Mouse (Mus musculus): ENCODE data around the gene Kcng3. TPM values are rescaled to one million over a fixed set of nuclear protein-coding genes. Genes with fewer than 3 reads are reported as not detected.

Gene Kcng3
- polyA plus RNA-seq, 1 experiment from 2014 or later: not detected

- DNase-seq (ENCODE audit: low spot score) (peak; percentile 49), ATAC-seq (ENCODE audit: low read depth) (no peak)
- no peak overlapping the region for H3K4me3 ChIP-seq (ENCODE audit: low read depth, low read length)
- no peaks in the 10 kb centered on the region for H3K4me1 ChIP-seq (ENCODE audit: control insufficient read depth, insufficient read depth, low read length)
- no peak overlapping the region for H3K9ac ChIP-seq (ENCODE audit: low read depth, low read length)
- H3K27me3 ChIP-seq (replicated peaks; ENCODE audit: control insufficient read depth, insufficient read depth, low read length): no peaks in the 10 kb centered on the region
- no peak overlapping the region for H3K27ac ChIP-seq (replicated peaks; ENCODE audit: low read depth, low read length)
- WGBS: 33% methylated on average over 4 of the region's 4 CpGs
- no peak overlapping the region for H3K4me2 ChIP-seq (ENCODE audit: low read depth, low read length)
- no peaks in the 10 kb centered on the region for H3K9me3 ChIP-seq (ENCODE audit: control insufficient read depth, low read length)
- H3K36me3 ChIP-seq (ENCODE audit: control insufficient read depth, insufficient read depth, low read length): no peaks in the 10 kb centered on the region
These were observed 59.3 kb downstream of the Kcng3 start for GRCm38 (mm10) chr17:83572366-83572765.

DNA sequence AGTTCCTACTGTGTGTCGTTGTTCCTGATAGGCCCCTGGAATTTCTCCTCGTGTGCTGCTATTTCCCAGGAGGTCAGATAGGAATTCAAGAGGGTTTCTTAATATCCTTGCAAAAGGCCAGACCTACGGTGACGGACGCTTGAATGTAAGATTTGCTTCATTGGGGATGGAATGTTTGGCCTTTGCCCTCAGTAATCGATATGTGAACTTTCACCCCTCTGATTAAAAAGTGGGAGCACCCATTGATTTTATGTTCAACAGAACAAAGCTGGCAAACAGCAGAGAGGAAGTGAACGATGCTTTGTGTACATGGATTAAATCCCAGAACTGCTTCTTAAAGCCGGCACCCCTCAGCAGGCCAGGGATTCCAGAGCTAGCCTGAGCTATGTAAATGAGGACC is 64.3 kb downstream of the Kcng3 start:
- 45% methylated on average over 8 of the region's 8 CpGs for WGBS
- DNase-seq (ENCODE audit: low spot score): no peak

DNA sequence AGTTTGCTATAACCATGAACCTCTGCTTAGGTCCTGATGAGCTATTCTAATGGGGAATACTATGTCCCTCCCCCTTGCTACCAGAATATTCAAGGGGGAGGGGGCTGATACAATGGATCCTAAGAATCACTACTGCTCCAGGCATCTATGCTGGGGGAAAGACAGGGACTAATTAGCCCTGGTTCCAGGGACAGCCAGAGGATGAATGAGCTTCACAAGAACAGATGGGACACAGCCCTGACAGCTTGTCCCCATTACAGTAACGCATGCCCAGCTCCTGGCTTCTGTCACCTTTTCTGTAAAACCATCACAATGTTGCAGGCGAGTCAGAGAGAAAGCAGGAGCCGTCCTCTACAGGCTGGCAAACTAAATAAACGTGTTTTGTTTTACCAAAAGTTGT is 66.2 kb downstream of the Kcng3 start:
- H3K9ac ChIP-seq (ENCODE audit: low read depth, low read length): no peak overlapping the region

More for the DNA sequence above, 64.3 kb downstream of the Kcng3 start:
- Histone ChIP-seq H3K4me2 (ENCODE audit: low read depth, low read length) (no peak overlapping the region), H3K9ac (ENCODE audit: low read depth, low read length) (no peak overlapping the region), H3K27ac (replicated peaks; ENCODE audit: low read depth, low read length) (no peak overlapping the region), H3K4me3 (ENCODE audit: low read depth, low read length) (no peak overlapping the region), H3K4me1 (ENCODE audit: control insufficient read depth, insufficient read depth, low read length) (0 out of 2 replicates have a peak, but pooled peaks cover 2% of the 10 kb centered on the region), H3K36me3 (ENCODE audit: control insufficient read depth, insufficient read depth, low read length) (no peaks in the 10 kb centered on the region), H3K9me3 (ENCODE audit: control insufficient read depth, low read length) (no peaks in the 10 kb centered on the region), H3K27me3 (replicated peaks; ENCODE audit: control insufficient read depth, insufficient read depth, low read length) (no peaks in the 10 kb centered on the region)
- ATAC-seq (ENCODE audit: low read depth): no peak

GRCm38 (mm10) chr17:83564119-83564820 is 67.4 kb downstream of the Kcng3 start:
- H3K27ac ChIP-seq (replicated peaks; ENCODE audit: low read depth, low read length): no peak overlapping the region
- DNase-seq (ENCODE audit: low spot score) (no peak), ATAC-seq (ENCODE audit: low read depth) (0 out of 2 replicates have a peak, but pooled peaks have one; percentile 12)
- H3K4me1 ChIP-seq (ENCODE audit: control insufficient read depth, insufficient read depth, low read length): 0 out of 2 replicates have a peak, but pooled peaks cover 2% of the 10 kb centered on the region
- H3K9me3 ChIP-seq (ENCODE audit: control insufficient read depth, low read length): no peaks in the 10 kb centered on the region
- no peaks in the 10 kb centered on the region for H3K27me3 ChIP-seq (replicated peaks; ENCODE audit: control insufficient read depth, insufficient read depth, low read length)
- peak overlapping the region; percentile 43 for H3K4me2 ChIP-seq (ENCODE audit: low read depth, low read length)
- no peaks in the 10 kb centered on the region for H3K36me3 ChIP-seq (ENCODE audit: control insufficient read depth, insufficient read depth, low read length)
- WGBS: 43% methylated on average over 12 of the region's 12 CpGs
- H3K4me3 ChIP-seq (ENCODE audit: low read depth, low read length): no peak overlapping the region
- peak overlapping the region; percentile 26; the same call in 1 of the 2 replicates for H3K9ac ChIP-seq (ENCODE audit: low read depth, low read length)

More for the DNA sequence above, 66.2 kb downstream of the Kcng3 start:
- H3K9me3 ChIP-seq (ENCODE audit: control insufficient read depth, low read length): no peaks in the 10 kb centered on the region
- no peak overlapping the region for H3K4me3 ChIP-seq (ENCODE audit: low read depth, low read length)
- ATAC-seq (ENCODE audit: low read depth): no peak
- WGBS: 40% methylated on average over 4 of the region's 4 CpGs
- H3K4me1 ChIP-seq (ENCODE audit: control insufficient read depth, insufficient read depth, low read length): 0 out of 2 replicates have a peak, but pooled peaks cover 2% of the 10 kb centered on the region
- no peak overlapping the region for H3K4me2 ChIP-seq (ENCODE audit: low read depth, low read length)
- peak; percentile 23 for DNase-seq (ENCODE audit: low spot score)
- no peaks in the 10 kb centered on the region for H3K36me3 ChIP-seq (ENCODE audit: control insufficient read depth, insufficient read depth, low read length)
- H3K27me3 ChIP-seq (replicated peaks; ENCODE audit: control insufficient read depth, insufficient read depth, low read length): no peaks in the 10 kb centered on the region
- H3K27ac ChIP-seq (replicated peaks; ENCODE audit: low read depth, low read length): no peak overlapping the region

DNA sequence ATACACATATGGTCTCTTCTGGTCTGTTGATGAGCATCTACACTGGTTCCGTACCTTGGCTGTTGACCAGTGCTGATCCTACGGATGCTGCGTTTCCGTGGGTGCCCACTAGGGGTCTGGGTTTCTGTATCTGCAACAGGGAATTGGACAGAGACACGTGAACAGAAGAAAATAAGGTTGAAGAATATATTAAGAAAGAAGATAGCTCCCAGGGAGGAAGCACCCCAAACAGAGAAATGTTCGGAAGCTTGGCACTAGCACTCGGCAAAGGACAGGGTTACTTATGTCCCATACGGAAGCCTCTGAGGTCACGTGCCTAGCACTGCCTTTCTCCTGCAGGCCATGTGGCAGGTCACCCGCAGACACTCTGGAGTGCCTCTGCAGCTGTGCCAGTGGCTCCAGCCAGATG is 68.0 kb downstream of the Kcng3 start:
- ATAC-seq (ENCODE audit: low read depth) (peak; percentile 77), DNase-seq (ENCODE audit: low spot score) (peak; percentile 32)
- H3K9ac ChIP-seq (ENCODE audit: low read depth, low read length): no peak overlapping the region
- 0 out of 2 replicates have a peak, but pooled peaks cover 2% of the 10 kb centered on the region for H3K4me1 ChIP-seq (ENCODE audit: control insufficient read depth, insufficient read depth, low read length)
- H3K27ac ChIP-seq (replicated peaks; ENCODE audit: low read depth, low read length): no peak overlapping the region
- H3K27me3 ChIP-seq (replicated peaks; ENCODE audit: control insufficient read depth, insufficient read depth, low read length): no peaks in the 10 kb centered on the region
- H3K36me3 ChIP-seq (ENCODE audit: control insufficient read depth, insufficient read depth, low read length): no peaks in the 10 kb centered on the region
- H3K4me3 ChIP-seq (ENCODE audit: low read depth, low read length): 0 out of 2 replicates have a peak overlapping the region, but pooled peaks have one; percentile 5
- WGBS: 46% methylated on average over 10 of the region's 10 CpGs
- H3K4me2 ChIP-seq (ENCODE audit: low read depth, low read length): peak overlapping the region; percentile 43
- no peaks in the 10 kb centered on the region for H3K9me3 ChIP-seq (ENCODE audit: control insufficient read depth, low read length)

DNA sequence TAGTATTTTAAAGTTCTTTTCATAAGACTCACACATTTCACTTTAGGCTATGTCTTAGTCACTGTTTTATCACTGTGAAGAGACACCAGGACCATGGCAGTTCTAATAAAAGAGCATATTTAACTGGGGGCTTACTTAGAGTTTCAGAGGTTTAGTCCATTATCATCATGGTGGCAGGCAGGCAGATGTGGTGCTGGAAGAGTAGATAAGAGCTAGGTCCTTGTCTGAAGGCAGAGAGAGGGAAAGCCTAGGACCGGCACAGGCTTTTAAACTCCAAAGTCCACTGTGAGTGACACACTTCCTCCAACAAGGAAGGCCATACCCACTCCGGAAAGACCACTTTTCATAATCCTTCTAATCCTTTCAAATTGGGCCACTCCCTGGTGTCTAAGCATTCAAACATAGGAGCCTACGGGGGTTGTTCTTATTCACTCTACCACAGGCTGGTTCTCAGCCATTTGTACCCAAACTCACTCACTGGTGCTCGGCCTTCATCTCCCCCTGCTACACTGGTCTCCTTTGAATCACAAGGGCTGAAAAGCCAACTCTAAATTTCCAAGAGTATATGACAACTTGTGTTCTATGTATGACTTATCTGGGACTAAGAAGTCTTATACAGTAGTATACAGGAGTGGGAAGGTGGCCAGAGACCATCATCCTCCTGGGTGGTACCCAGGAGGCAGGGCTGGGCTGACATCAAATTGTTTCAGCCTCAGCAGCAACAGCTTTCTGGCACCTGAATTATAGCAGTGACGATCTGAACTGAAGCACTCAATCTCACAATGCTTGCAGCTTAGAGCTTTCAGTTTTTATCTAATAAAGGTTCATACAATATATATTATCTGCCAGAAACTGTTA is 69.3 kb downstream of the Kcng3 start:
- DNase-seq (ENCODE audit: low spot score) (no peak), ATAC-seq (ENCODE audit: low read depth) (no peak)
- H3K4me3 ChIP-seq (ENCODE audit: low read depth, low read length): no peak overlapping the region
- H3K9ac ChIP-seq (ENCODE audit: low read depth, low read length): no peak overlapping the region
- no peaks in the 10 kb centered on the region for H3K36me3 ChIP-seq (ENCODE audit: control insufficient read depth, insufficient read depth, low read length)
- H3K27ac ChIP-seq (replicated peaks; ENCODE audit: low read depth, low read length): no peak overlapping the region
- no peak overlapping the region for H3K4me2 ChIP-seq (ENCODE audit: low read depth, low read length)
- H3K27me3 ChIP-seq (replicated peaks; ENCODE audit: control insufficient read depth, insufficient read depth, low read length): no peaks in the 10 kb centered on the region
- H3K4me1 ChIP-seq (ENCODE audit: control insufficient read depth, insufficient read depth, low read length): 0 out of 2 replicates have a peak, but pooled peaks cover 2% of the 10 kb centered on the region
- 95% methylated on average over 5 of the region's 5 CpGs for WGBS
- no peaks in the 10 kb centered on the region for H3K9me3 ChIP-seq (ENCODE audit: control insufficient read depth, low read length)

DNA sequence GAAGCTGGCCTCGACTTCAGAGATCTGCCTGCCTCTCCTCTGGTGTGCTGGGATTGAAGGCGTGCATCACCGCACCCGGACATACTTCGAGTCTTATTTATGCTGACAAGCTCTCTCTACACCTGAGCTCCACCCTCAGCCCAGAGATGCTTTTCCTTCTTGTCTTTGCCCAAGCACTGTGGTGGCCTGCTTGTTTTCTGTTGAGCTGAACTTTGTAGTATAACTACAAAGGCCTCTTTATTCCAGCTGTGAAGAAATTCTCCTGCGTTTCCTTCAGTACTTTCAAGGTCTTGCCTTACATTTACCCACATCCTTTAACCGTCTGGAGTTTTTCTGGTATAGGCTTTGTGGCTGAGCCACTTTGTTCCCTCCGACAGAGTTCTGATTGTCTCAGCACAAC is 72.6 kb downstream of the Kcng3 start:
- no peaks in the 10 kb centered on the region for H3K27me3 ChIP-seq (replicated peaks; ENCODE audit: control insufficient read depth, insufficient read depth, low read length)
- WGBS: 48% methylated on average over 8 of the region's 8 CpGs
- no peak overlapping the region for H3K4me3 ChIP-seq (ENCODE audit: low read depth, low read length)
- H3K9ac ChIP-seq (ENCODE audit: low read depth, low read length): no peak overlapping the region
- ATAC-seq (ENCODE audit: low read depth) (no peak), DNase-seq (ENCODE audit: low spot score) (no peak)
- H3K4me1 ChIP-seq (ENCODE audit: control insufficient read depth, insufficient read depth, low read length): no peaks in the 10 kb centered on the region
- no peak overlapping the region for H3K27ac ChIP-seq (replicated peaks; ENCODE audit: low read depth, low read length)
- H3K36me3 ChIP-seq (ENCODE audit: control insufficient read depth, insufficient read depth, low read length): no peaks in the 10 kb centered on the region
- H3K4me2 ChIP-seq (ENCODE audit: low read depth, low read length): no peak overlapping the region
- H3K9me3 ChIP-seq (ENCODE audit: control insufficient read depth, low read length): no peaks in the 10 kb centered on the region

GRCm38 (mm10) chr17:83555836-83556235 is 75.9 kb downstream of the Kcng3 start:
- no peaks in the 10 kb centered on the region for H3K9me3 ChIP-seq (ENCODE audit: control insufficient read depth, low read length)
- H3K27ac ChIP-seq (replicated peaks; ENCODE audit: low read depth, low read length): no peak overlapping the region
- no peaks in the 10 kb centered on the region for H3K36me3 ChIP-seq (ENCODE audit: control insufficient read depth, insufficient read depth, low read length)
- no peak for DNase-seq (ENCODE audit: low spot score)
- 96% methylated on average over 11 of the region's 11 CpGs for WGBS
- H3K4me2 ChIP-seq (ENCODE audit: low read depth, low read length): no peak overlapping the region
- H3K4me1 ChIP-seq (ENCODE audit: control insufficient read depth, insufficient read depth, low read length): no peaks in the 10 kb centered on the region
- no peak overlapping the region for H3K4me3 ChIP-seq (ENCODE audit: low read depth, low read length)
- H3K27me3 ChIP-seq (replicated peaks; ENCODE audit: control insufficient read depth, insufficient read depth, low read length): no peaks in the 10 kb centered on the region
- ATAC-seq (ENCODE audit: low read depth): no peak
- no peak overlapping the region for H3K9ac ChIP-seq (ENCODE audit: low read depth, low read length)
